Mouse (Mus musculus) CH12.LX (cell line): ENCODE results near the gene Dnajc17. TPM values are rescaled to one million over a fixed set of nuclear protein-coding genes. Genes with fewer than 3 reads are reported as not detected.

Source experiments
- DNase-seq: peaks from one replicate; pipeline ENCODE4 v3.0.0-alpha.2; 2013; ENCODE audit errors: extremely low read depth
- H3K27ac ChIP-seq: 2 replicates; pipeline ENCODE4 v1.5.1; 2012; ENCODE audit warnings: low read depth, mild to moderate bottlenecking, control low read depth, moderate library complexity; ENCODE audit not compliant: insufficient read depth
- H3K27me3 ChIP-seq: replicated peaks from 2 replicates; pipeline ENCODE3; 2012; ENCODE audit warnings: inconsistent platforms
- H3K36me3 ChIP-seq, 2 experiments: replicated peaks in 1 of 2; 2 replicates each; pipeline versions ENCODE3 to v1.6.1; 2012; ENCODE audit warnings: inconsistent platforms in 1 of 2, low read length in 1 of 2, mild to moderate bottlenecking in 1 of 2, mixed read lengths in 1 of 2, moderate library complexity in 1 of 2; ENCODE audit not compliant: control insufficient read depth in 1 of 2, insufficient read depth in 1 of 2
- H3K4me1 ChIP-seq, 2 experiments: 2 replicates each; pipeline ENCODE4 v1.6.1; 2012; ENCODE audit warnings: inconsistent platforms in 1 of 2, moderate library complexity in 1 of 2; ENCODE audit not compliant: insufficient read depth in 2 of 2, control insufficient read depth in 1 of 2
- H3K4me2 ChIP-seq: 2 replicates; pipeline ENCODE4 v1.6.1; 2012; ENCODE audit warnings: low read depth, mild to moderate bottlenecking, control low read depth; ENCODE audit not compliant: poor library complexity, insufficient read depth, severe bottlenecking
- H3K4me3 ChIP-seq, 3 experiments: fragments of 150-350 bp in 1 of 3; sonication (generic) in 1 of 3; replicated peaks in 1 of 3; 2 replicates each; pipeline versions ENCODE3 to v1.5.1; 2011 to 2012; ENCODE audit warnings: low read depth in 2 of 3, low read length in 2 of 3, mild to moderate bottlenecking in 2 of 3, moderate library complexity in 2 of 3, control low read depth in 1 of 3, improper control_type of control experiment in 1 of 3, inconsistent platforms in 1 of 3, mixed read lengths in 1 of 3; ENCODE audit not compliant: poor library complexity in 1 of 3
- H3K79me2 ChIP-seq: replicated peaks from 2 replicates; pipeline ENCODE4 v1.6.1; 2012; ENCODE audit warnings: mild to moderate bottlenecking, moderate library complexity; ENCODE audit not compliant: control insufficient read depth, poor library complexity, insufficient read depth, severe bottlenecking; ENCODE audit errors: extremely low read depth
- H3K9ac ChIP-seq: 2 replicates; pipeline ENCODE4 v1.6.1; 2012; ENCODE audit warnings: low read depth, mild to moderate bottlenecking, control low read depth, moderate library complexity; ENCODE audit not compliant: insufficient read depth
- H3K9me3 ChIP-seq: replicated peaks from 2 replicates; pipeline ENCODE3; 2012; ENCODE audit warnings: low read length, inconsistent platforms, mixed read lengths
- BHLHE40 ChIP-seq: IDR thresholded peaks from 2 replicates; pipeline ENCODE4 v1.6.1; 2011; ENCODE audit warnings: mild to moderate bottlenecking, low read depth, low read length, improper control_type of control experiment
- CHD1 ChIP-seq: IDR thresholded peaks from 2 replicates; pipeline ENCODE4 v1.6.1; 2012; ENCODE audit warnings: low read depth, low read length, improper control_type of control experiment, inconsistent platforms
- CTCF ChIP-seq, 2 experiments: IDR thresholded peaks in 1 of 2; conservative IDR thresholded peaks in 1 of 2; 2 replicates each; pipeline ENCODE4 v1.5.1; 2011 to 2012; ENCODE audit warnings: low read depth in 2 of 2, low read length in 2 of 2, improper control_type of control experiment in 1 of 2, inconsistent platforms in 1 of 2, mild to moderate bottlenecking in 1 of 2, moderate library complexity in 1 of 2
- E2F4 ChIP-seq: IDR thresholded peaks from 2 replicates; pipeline ENCODE4 v1.6.1; 2011; ENCODE audit warnings: low read depth, low read length, improper control_type of control experiment; ENCODE audit not compliant: insufficient replicate concordance
- ELF1 ChIP-seq: IDR thresholded peaks from 2 replicates; pipeline ENCODE4 v1.6.1; 2014; ENCODE audit warnings: low read depth, mild to moderate bottlenecking, inconsistent platforms, low read length, improper control_type of control experiment
- EP300 ChIP-seq: IDR thresholded peaks from 2 replicates; pipeline ENCODE4 v1.6.1; 2011; ENCODE audit warnings: low read length, improper control_type of control experiment
- ETS1 ChIP-seq: conservative IDR thresholded peaks from 2 replicates; pipeline ENCODE4 v1.6.1; 2012; ENCODE audit warnings: low read depth, mild to moderate bottlenecking, inconsistent platforms, low read length, improper control_type of control experiment, moderate library complexity
- GABPA ChIP-seq: IDR thresholded peaks from 2 replicates; pipeline ENCODE4 v1.6.1; 2012; ENCODE audit warnings: low read depth, low read length, improper control_type of control experiment, inconsistent platforms; ENCODE audit not compliant: insufficient replicate concordance
- IRF4 ChIP-seq: IDR thresholded peaks from 2 replicates; pipeline ENCODE4 v1.6.1; 2014; ENCODE audit warnings: low read depth, mild to moderate bottlenecking, inconsistent platforms, low read length, improper control_type of control experiment
- MAFK ChIP-seq: IDR thresholded peaks from 2 replicates; pipeline ENCODE4 v1.6.1; 2011; ENCODE audit warnings: low read length, improper control_type of control experiment; ENCODE audit not compliant: insufficient replicate concordance
- MAX ChIP-seq: IDR thresholded peaks from 2 replicates; pipeline ENCODE4 v1.6.1; 2011; ENCODE audit warnings: low read length, improper control_type of control experiment
- MEF2A ChIP-seq: IDR thresholded peaks from 2 replicates; pipeline ENCODE4 v1.6.1; 2014; ENCODE audit warnings: low read depth, mild to moderate bottlenecking, inconsistent platforms, low read length, improper control_type of control experiment, borderline replicate concordance
- MXI1 ChIP-seq: IDR thresholded peaks from 2 replicates; pipeline ENCODE4 v1.6.1; 2011; ENCODE audit warnings: mild to moderate bottlenecking, low read depth, low read length, improper control_type of control experiment
- NELFE ChIP-seq: IDR thresholded peaks from 2 replicates; pipeline ENCODE4 v1.6.1; 2011; ENCODE audit warnings: low read depth, low read length, improper control_type of control experiment
- POLR2A ChIP-seq: IDR thresholded peaks from 2 replicates; pipeline ENCODE4 v1.6.1; 2011; ENCODE audit warnings: low read depth, mild to moderate bottlenecking, improper control_type of control experiment, low read length
- POLR2AphosphoS2 ChIP-seq: IDR thresholded peaks from 2 replicates; pipeline ENCODE4 v1.6.1; 2011; ENCODE audit warnings: low read depth, low read length, improper control_type of control experiment
- RCOR1 ChIP-seq: conservative IDR thresholded peaks from 2 replicates; pipeline ENCODE4 v1.6.1; 2012; ENCODE audit warnings: low read depth, mild to moderate bottlenecking, inconsistent platforms, low read length, improper control_type of control experiment
- SIN3A ChIP-seq: IDR thresholded peaks from 2 replicates; pipeline ENCODE4 v1.6.1; 2012; ENCODE audit warnings: low read length, improper control_type of control experiment, inconsistent platforms
- TBP ChIP-seq: conservative IDR thresholded peaks from 2 replicates; pipeline ENCODE4 v1.6.1; 2011; ENCODE audit warnings: low read depth, low read length, improper control_type of control experiment
- TCF12 ChIP-seq: IDR thresholded peaks from 2 replicates; pipeline ENCODE4 v1.6.1; 2014; ENCODE audit warnings: low read depth, mild to moderate bottlenecking, inconsistent platforms, low read length, improper control_type of control experiment
- UBTF ChIP-seq: IDR thresholded peaks from 2 replicates; pipeline ENCODE4 v1.6.1; 2012; ENCODE audit warnings: low read depth, mild to moderate bottlenecking, inconsistent platforms, low read length, improper control_type of control experiment, moderate library complexity
- USF1 ChIP-seq: IDR thresholded peaks from 2 replicates; pipeline ENCODE4 v1.6.1; 2014; ENCODE audit warnings: low read depth, mild to moderate bottlenecking, inconsistent platforms, low read length, improper control_type of control experiment
- dilution Hi-C: fragments of 300-500 bp; cut with MboI; formaldehyde crosslinking; loops from 2 replicates; pipeline ENCODE4 v1.14.3; 2020; ENCODE audit warnings: low sequenced_read_pairs; ENCODE audit not compliant: extremely low pct_unique_long_range_greater_than_20kb, extremely low pct_ligation_motif_present
- in situ Hi-C: fragments of 300-500 bp; cut with MboI; formaldehyde crosslinking; loops from 3 replicates; pipeline ENCODE4 v1.14.3; 2019; ENCODE audit warnings: low sequenced_read_pairs, low pct_ligation_motif_present, low pct_unique_long_range_greater_than_20kb, mixed read lengths
- polyA plus RNA-seq: library from polyadenylated mRNA; unstranded; fragments of >175 nt; gene quantifications from 2 replicates; pipeline ENCODE4 v1.2.1, GENCODE M21; 2012; ENCODE audit warnings: low read depth; ENCODE audit not compliant: insufficient read length
- total RNA-seq, 2 experiments: library from RNA; depleted of rRNA; stranded (reverse); fragments of 300-350 nt in 1 of 2; fragments of >200 nt in 1 of 2; gene quantifications; 2 replicates each; pipeline ENCODE4 v1.2.3; 2012 to 2014

The Dnajc17 gene
- total and polyA plus RNA-seq, 3 experiments: 15.3 to 22.9 (median 19.8) TPM

- TF ChIP-seq USF1 (no peak), ELF1 (peak; percentile 38; the same call in 1 of the 2 replicates)
- TF ChIP-seq, all 38 proteins: peak for 12
Measured at GRCm38 (mm10) chr2:119189029-119189710, 19.4 kb downstream of the Dnajc17 start (continued).

- no peak for TF ChIP-seq CHD1
- TF ChIP-seq IRF4: no peak
- TF ChIP-seq MEF2A: no peak
- TF ChIP-seq ETS1: no peak
- no peak for TF ChIP-seq CTCF (conservative IDR thresholded peaks at IDR 0.05 in 1 of 2, IDR thresholded peaks at IDR 0.05 in 1 of 2; ENCODE audit: low read depth in 2 of 2, low read length in 2 of 2)
- no peak for TF ChIP-seq RCOR1
- TF ChIP-seq TCF12: no peak
- TF ChIP-seq MAFK: no peak
- TF ChIP-seq SIN3A: no peak
- no peak for TF ChIP-seq POLR2AphosphoS2
- no peak for TF ChIP-seq E2F4
- TF ChIP-seq POLR2A: no peak
- no peak for TF ChIP-seq NELFE
- no peak for TF ChIP-seq UBTF
- TF ChIP-seq EP300: no peak
Measured at GRCm38 (mm10) chr2:119182914-119183313, 25.7 kb downstream of the Dnajc17 start.

GRCm38 (mm10) chr2:119177384-119177939, 31.1 kb downstream of the Dnajc17 start:
- Histone ChIP-seq H3K4me1 (peaks cover 28 to 71% of the 10 kb centered on the region in 2 experiments), H3K27me3 (no peaks in the 10 kb centered on the region), H3K9ac (no peak overlapping the region), H3K36me3 (peaks cover 22 to 38% of the 10 kb centered on the region in 2 experiments), H3K27ac (peak overlapping the region; percentile 81), H3K9me3 (peaks cover 5% of the 10 kb centered on the region), H3K4me2 (peak overlapping the region; percentile 85; the same call in 1 of the 2 replicates), H3K79me2 (no peaks in the 10 kb centered on the region; the same call in 1 of the 2 replicates), H3K4me3 (peak overlapping the region in 2 of 3 experiments; percentile 29 to 54)
- dilution Hi-C loops: no loop called here
- peak; percentile 65 for DNase-seq
- no peak for TF ChIP-seq BHLHE40
- peak; percentile 46; the same call in 1 of the 2 replicates for TF ChIP-seq MXI1
- peak; percentile 27; the same call in 1 of the 2 replicates for TF ChIP-seq MAX
- TF ChIP-seq TBP: 0 out of 2 replicates have a peak, but pooled peaks have one; percentile 33
- peak; percentile 51 for TF ChIP-seq EP300
- peak; percentile 52; the same call in 1 of the 2 replicates for TF ChIP-seq TCF12
- peak; percentile 60 for TF ChIP-seq ETS1
- no peak for TF ChIP-seq GABPA
- in situ Hi-C loops: loop anchor here (25.0 kb wide), 2 partner anchors 290 to 415 kb away; partner anchors contain the start of genes Ccdc9b and Phgr1

More at GRCm38 (mm10) chr2:119182914-119183313, 25.7 kb downstream of the Dnajc17 start:
- Histone ChIP-seq H3K27ac (no peak overlapping the region), H3K4me3 (no peak overlapping the region), H3K36me3 (peaks cover 35 to 74% of the 10 kb centered on the region in 2 experiments), H3K9me3 (peaks cover 3% of the 10 kb centered on the region), H3K9ac (no peak overlapping the region), H3K79me2 (no peaks in the 10 kb centered on the region), H3K4me1 (peaks cover 6 to 21% of the 10 kb centered on the region in 2 experiments; a peak in 3 of 4 replicates), H3K27me3 (no peaks in the 10 kb centered on the region), H3K4me2 (no peak overlapping the region)
- DNase-seq: no peak
- in situ Hi-C loops (loop anchor here (10.0 to 25.0 kb wide), 3 partner anchors 58 to 421 kb away; partner anchors contain the start of genes Ccdc9b and Phgr1), dilution Hi-C loops (no loop called here)
